Mouse (Mus musculus) kidney, postnatal 0 days (tissue): ENCODE data around the gene Creb5. TPM values are rescaled to one million over a fixed set of nuclear protein-coding genes. Genes with fewer than 3 reads are reported as not detected.

Source experiments
- ATAC-seq: fragments of 200-750 bp; cut with Nextera tagmentation; replicated peaks from 2 replicates; pipeline ENCODE4 v1.8.0; 2017; ENCODE audit warnings: low read depth, moderate number of reproducible peaks, moderate TSS enrichment, moderate library complexity; ENCODE audit not compliant: low FRiP score
- DNase-seq: peaks from one replicate; pipeline ENCODE4 v3.0.0-alpha.2; 2016; ENCODE audit warnings: low spot score
- H3K27ac ChIP-seq: fragments of 300-500 bp; sonication (generic); 2 replicates; pipeline ENCODE4 v1.5.1; 2014; ENCODE audit warnings: mild to moderate bottlenecking
- H3K27me3 ChIP-seq: fragments of 300-500 bp; sonication (generic); 2 replicates; pipeline ENCODE4 v1.6.1; 2014; ENCODE audit warnings: low read length, mixed read lengths; ENCODE audit not compliant: insufficient read depth
- H3K36me3 ChIP-seq: fragments of 300-500 bp; sonication (generic); 2 replicates; pipeline ENCODE4 v1.6.1; 2014; ENCODE audit warnings: low read length, mixed read lengths; ENCODE audit not compliant: insufficient read depth
- H3K4me1 ChIP-seq: fragments of 300-500 bp; sonication (generic); replicated peaks from 2 replicates; pipeline ENCODE4 v1.6.1; 2014; ENCODE audit warnings: antibody characterized with exemption, low read length, mixed read lengths; ENCODE audit not compliant: insufficient read depth
- H3K4me2 ChIP-seq: fragments of 300-500 bp; sonication (generic); 2 replicates; pipeline ENCODE4 v1.6.1; 2014; ENCODE audit warnings: mild to moderate bottlenecking, low read length, moderate library complexity, mixed read lengths
- H3K4me3 ChIP-seq: fragments of 300-500 bp; sonication (generic); replicated peaks from 2 replicates; pipeline ENCODE4 v1.5.1; 2014; ENCODE audit warnings: low read depth, low read length
- H3K9ac ChIP-seq: fragments of 300-500 bp; sonication (generic); 2 replicates; pipeline ENCODE4 v1.6.1; 2014; ENCODE audit warnings: low read depth, low read length
- H3K9me3 ChIP-seq: fragments of 300-500 bp; sonication (generic); replicated peaks from 2 replicates; pipeline ENCODE4 v1.6.1; 2016; ENCODE audit warnings: low read length, inconsistent platforms, mixed read lengths
- CTCF ChIP-seq: IDR thresholded peaks from 2 replicates; pipeline ENCODE4 v1.5.1; 2016; ENCODE audit warnings: antibody characterized with exemption, low read depth, mild to moderate bottlenecking, moderate library complexity
- WGBS: fragments of 180-500 bp; shearing (Covaris S2); extraction: QIAGEN DNeasy Blood & Tissue Kit; methylation state at CpG from one replicate; pipeline ENCODE4 v1.1.7; 2014; 5-methylcytosine and 5-hydroxymethylcytosine counted together
- polyA plus RNA-seq: library from polyadenylated mRNA; unstranded; fragments of >200 nt; fragmentation: Nextera tagmentation; extraction: Ambion mirVana; gene quantifications from 2 replicates; pipeline ENCODE4 v1.2.1, GENCODE M21; 2015

Gene Creb5
- polyA plus RNA-seq, 1 experiment from 2014 or later: 1.6 TPM

DNA sequence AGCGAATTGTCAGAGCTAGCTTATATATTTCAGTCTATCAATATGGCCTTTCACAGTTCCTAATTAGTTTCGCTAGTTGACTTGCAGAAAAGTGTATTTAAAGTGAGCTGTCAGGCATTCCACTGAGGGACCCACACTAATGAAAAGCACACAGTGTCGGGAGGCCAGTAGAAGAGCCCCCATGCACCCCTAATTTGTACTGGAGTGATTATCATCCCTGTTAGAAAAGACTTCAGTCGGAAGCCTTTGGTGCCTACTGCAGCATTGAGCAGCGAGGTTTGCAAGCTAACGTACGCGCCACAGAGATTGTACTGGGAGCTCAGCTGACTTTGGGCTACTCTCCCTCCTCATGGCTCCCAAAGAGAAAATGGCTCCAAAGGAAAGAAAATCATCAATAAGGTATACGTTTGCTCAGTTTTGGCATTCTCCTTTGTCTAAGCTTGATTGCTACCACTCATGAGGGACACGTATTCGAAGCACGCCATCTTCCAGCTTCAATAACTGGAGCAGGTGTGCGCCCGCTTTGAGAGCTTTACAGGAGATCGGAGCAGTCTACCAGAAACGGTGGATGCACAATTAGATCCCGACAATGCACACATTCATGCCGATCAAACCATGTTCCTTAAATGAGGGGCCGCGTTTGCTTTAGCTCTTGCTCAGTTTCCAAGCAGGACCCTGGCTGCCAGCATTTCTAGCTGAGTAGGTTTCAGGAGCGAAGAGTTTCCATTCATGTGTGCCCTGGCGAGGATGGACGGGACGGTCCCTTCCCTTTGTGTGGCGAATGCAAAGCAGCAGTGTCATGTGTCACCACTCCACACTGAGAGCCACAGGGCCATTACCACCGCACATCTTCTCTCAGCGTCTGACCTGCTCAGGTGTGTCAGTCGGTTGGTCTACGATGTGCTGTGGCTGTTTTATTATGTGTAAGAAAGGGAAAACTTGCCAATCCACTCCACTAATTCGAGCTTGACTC is 354.8 kb downstream of the Creb5 start:
- no peak for ATAC-seq
- H3K27ac ChIP-seq: no peak overlapping the region
- no peak overlapping the region for H3K4me2 ChIP-seq
- H3K27me3 ChIP-seq: no peaks in the 10 kb centered on the region
- TF ChIP-seq CTCF: no peak
- no peaks in the 10 kb centered on the region for H3K4me1 ChIP-seq
- H3K36me3 ChIP-seq: no peaks in the 10 kb centered on the region
- WGBS: 81% methylated on average over 30 of the region's 30 CpGs
- DNase-seq: no peak
- H3K9me3 ChIP-seq: no peaks in the 10 kb centered on the region
- no peak overlapping the region for H3K9ac ChIP-seq
- no peak overlapping the region for H3K4me3 ChIP-seq

GRCm38 (mm10) chr6:53642826-53643356 is 355.8 kb downstream of the Creb5 start:
- no peak overlapping the region for H3K27ac ChIP-seq
- no peaks in the 10 kb centered on the region for H3K9me3 ChIP-seq
- H3K36me3 ChIP-seq: no peaks in the 10 kb centered on the region
- no peak for TF ChIP-seq CTCF
- 77% methylated on average over 7 of the region's 7 CpGs for WGBS
- no peak overlapping the region for H3K9ac ChIP-seq
- no peaks in the 10 kb centered on the region for H3K27me3 ChIP-seq
- H3K4me3 ChIP-seq: no peak overlapping the region
- no peaks in the 10 kb centered on the region for H3K4me1 ChIP-seq
- H3K4me2 ChIP-seq: no peak overlapping the region
- ATAC-seq (no peak), DNase-seq (no peak)

DNA sequence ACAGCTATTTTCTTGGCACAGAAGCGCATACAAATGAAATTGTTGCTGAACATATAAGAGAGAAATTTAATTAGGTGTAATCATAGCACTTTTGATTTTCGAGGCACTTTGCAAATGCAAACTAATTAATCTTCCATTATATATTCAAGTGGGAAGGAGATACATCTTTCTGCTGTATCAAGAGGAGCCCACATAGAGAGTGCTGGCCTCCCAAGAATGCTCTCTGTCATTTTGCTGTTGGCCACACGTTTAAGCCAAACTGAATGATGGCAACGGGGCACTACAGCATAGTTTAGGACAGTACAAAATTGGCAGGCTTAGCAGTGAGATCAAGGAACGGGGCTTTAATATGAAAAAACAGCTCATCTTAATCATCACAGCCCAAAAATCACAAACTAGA is 356.4 kb downstream of the Creb5 start:
- Histone ChIP-seq H3K36me3 (no peaks in the 10 kb centered on the region), H3K4me3 (no peak overlapping the region), H3K27me3 (no peaks in the 10 kb centered on the region), H3K9ac (no peak overlapping the region), H3K4me2 (no peak overlapping the region), H3K9me3 (no peaks in the 10 kb centered on the region), H3K27ac (no peak overlapping the region), H3K4me1 (no peaks in the 10 kb centered on the region)
- no peak for TF ChIP-seq CTCF
- no peak for ATAC-seq
- WGBS: 82% methylated on average over 5 of the region's 5 CpGs
- DNase-seq: no peak

GRCm38 (mm10) chr6:53644056-53644455 is 357.0 kb downstream of the Creb5 start:
- no peaks in the 10 kb centered on the region for H3K9me3 ChIP-seq
- ATAC-seq: no peak
- no peaks in the 10 kb centered on the region for H3K4me1 ChIP-seq
- no peak overlapping the region for H3K27ac ChIP-seq
- no peak for TF ChIP-seq CTCF
- no peaks in the 10 kb centered on the region for H3K36me3 ChIP-seq
- DNase-seq: no peak
- H3K9ac ChIP-seq: no peak overlapping the region
- no peaks in the 10 kb centered on the region for H3K27me3 ChIP-seq
- H3K4me3 ChIP-seq: no peak overlapping the region
- WGBS: 84% methylated on average over 6 of the region's 6 CpGs
- no peak overlapping the region for H3K4me2 ChIP-seq

DNA sequence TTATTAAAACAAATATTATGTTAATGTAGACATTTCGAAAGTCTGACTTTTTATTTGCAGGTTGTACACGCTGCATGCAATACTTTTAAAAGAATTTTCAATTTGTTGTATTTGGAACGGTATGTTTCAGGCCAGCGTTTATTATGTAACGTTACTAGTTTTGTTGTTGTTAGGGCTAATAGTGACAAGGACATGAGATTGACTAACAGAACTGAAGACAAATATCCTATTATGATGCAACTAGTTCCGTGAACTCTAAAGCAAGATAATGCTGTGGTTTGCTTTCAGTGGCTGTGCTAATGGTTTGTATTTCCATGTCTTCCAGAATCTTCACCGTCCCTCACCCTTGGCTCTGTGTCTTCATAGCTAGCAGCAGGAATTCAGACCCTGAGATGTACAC is 357.9 kb downstream of the Creb5 start:
- 91% methylated on average over 7 of the region's 7 CpGs for WGBS

GRCm38 (mm10) chr6:53649782-53650181 is 362.7 kb downstream of the Creb5 start:
- H3K27ac ChIP-seq: no peak overlapping the region
- H3K9me3 ChIP-seq: no peaks in the 10 kb centered on the region
- 92% methylated on average over 1 of the region's 1 CpGs for WGBS
- no peaks in the 10 kb centered on the region for H3K27me3 ChIP-seq
- peak; percentile 66 for TF ChIP-seq CTCF
- no peak overlapping the region for H3K9ac ChIP-seq
- DNase-seq (no peak), ATAC-seq (no peak)
- peaks cover 6% of the 10 kb centered on the region; the same call in 1 of the 2 replicates for H3K4me1 ChIP-seq
- no peak overlapping the region for H3K4me3 ChIP-seq
- H3K36me3 ChIP-seq: no peaks in the 10 kb centered on the region
- H3K4me2 ChIP-seq: no peak overlapping the region

More for the DNA sequence above, 357.9 kb downstream of the Creb5 start:
- H3K36me3 ChIP-seq: no peaks in the 10 kb centered on the region
- H3K27me3 ChIP-seq: no peaks in the 10 kb centered on the region
- no peaks in the 10 kb centered on the region for H3K4me1 ChIP-seq
- H3K9me3 ChIP-seq: no peaks in the 10 kb centered on the region
- DNase-seq (no peak), ATAC-seq (no peak)
- no peak for TF ChIP-seq CTCF
- no peak overlapping the region for H3K9ac ChIP-seq
- no peak overlapping the region for H3K4me2 ChIP-seq
- H3K27ac ChIP-seq: no peak overlapping the region
- H3K4me3 ChIP-seq: no peak overlapping the region
